Mouse (Mus musculus): ENCODE results near the gene Slx4ip. TPM values are rescaled to one million over a fixed set of nuclear protein-coding genes. Genes with fewer than 3 reads are reported as not detected.

Slx4ip gene
- polyA plus RNA-seq, 1 experiment from 2014 or later, result 5.3 TPM

DNA sequence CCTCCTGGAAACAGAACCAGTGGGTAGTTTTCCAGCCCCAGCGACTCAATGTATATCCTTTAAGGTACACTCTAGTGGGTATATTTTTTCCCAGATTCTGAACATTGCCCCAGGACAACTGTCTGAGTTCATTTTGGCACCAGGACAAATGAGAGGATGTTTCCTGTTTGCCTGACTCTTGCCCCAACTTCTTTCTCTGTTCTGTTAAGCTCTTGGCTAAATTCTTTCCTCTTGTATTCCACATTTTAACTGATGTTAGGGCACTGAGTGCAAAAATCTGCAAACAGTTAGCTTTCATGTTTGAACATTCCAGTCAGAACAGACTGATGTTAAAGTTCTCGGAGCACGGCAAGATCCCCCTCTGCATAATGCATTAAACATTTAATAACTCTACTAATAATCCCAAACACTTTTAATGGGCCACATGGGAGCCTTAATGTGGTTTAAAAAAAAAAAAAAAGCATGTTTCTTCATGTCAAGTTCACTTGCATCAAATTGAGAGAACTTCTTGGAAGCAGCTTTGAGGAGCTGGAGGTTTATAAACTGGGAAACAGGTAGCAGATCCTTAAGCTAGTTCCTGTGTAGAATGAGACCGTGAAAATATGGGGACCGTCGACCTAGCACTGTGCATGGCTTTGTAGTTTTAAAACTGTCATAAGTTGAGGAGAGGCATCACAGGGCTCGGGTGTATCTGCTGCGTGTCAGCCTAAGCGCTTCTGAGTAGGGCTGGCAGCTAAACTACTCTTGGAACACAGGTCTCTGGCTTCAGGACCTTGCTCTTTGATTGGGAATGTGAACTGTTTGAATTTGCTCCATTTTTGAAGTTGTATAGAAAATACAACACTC, 64.9 kb downstream of the Slx4ip start:
- Histone ChIP-seq H3K4me2 (replicated peaks) (no peak overlapping the region), H3K27me3 (replicated peaks) (no peaks in the 10 kb centered on the region), H3K4me1 (replicated peaks) (no peaks in the 10 kb centered on the region), H3K9me3 (no peaks in the 10 kb centered on the region), H3K27ac (no peak overlapping the region), H3K36me3 (no peaks in the 10 kb centered on the region), H3K9ac (no peak overlapping the region), H3K4me3 (replicated peaks) (no peak overlapping the region)
- no peak for ATAC-seq
- 47% methylated on average over 9 of the region's 9 CpGs for WGBS

DNA sequence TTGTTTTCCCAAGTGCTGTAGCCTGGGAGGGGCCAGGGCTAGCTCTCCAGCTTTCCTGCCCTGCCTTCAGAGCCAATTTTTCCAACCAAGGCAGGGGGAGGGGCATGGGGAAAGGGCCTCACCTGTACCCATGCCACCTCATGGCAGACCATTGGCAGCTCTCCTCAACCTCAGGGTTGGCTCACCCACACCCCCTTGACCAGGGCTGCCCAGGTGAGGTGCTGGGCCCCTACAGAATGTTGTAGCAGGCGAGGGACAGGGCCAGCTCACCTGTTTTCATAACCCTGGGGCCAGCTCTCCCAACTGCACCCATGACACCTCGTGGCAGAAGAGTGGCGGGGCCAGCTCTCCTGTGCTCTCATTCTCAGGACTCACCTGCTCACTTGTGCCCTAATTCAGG, 67.7 kb downstream of the Slx4ip start:
- Histone ChIP-seq H3K27ac (no peak overlapping the region), H3K4me2 (replicated peaks) (no peak overlapping the region), H3K4me1 (replicated peaks) (no peaks in the 10 kb centered on the region), H3K36me3 (no peaks in the 10 kb centered on the region), H3K4me3 (replicated peaks) (no peak overlapping the region), H3K9me3 (no peaks in the 10 kb centered on the region), H3K27me3 (replicated peaks) (no peaks in the 10 kb centered on the region), H3K9ac (no peak overlapping the region)
- WGBS, result 81% methylated on average over 3 of the region's 3 CpGs
- no peak for ATAC-seq

DNA sequence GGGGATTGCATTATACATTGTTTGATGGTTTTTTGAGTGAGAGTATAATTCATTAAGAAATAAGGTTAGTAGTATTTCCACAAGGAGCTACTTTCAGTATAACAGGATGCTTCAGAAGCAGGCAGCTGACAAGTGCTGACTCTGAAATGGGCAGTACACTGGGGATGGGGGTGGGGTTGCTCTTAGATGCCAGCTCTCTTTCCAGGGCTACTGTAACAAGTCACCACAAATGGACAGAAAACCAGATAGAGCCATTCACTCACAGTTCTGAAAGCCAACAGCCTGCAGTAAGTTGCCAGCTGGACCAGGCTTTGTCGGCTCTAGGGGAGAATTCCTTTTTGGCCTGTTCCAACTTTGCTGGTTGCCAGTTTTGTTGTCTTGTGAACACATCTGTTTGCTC, 84.8 kb downstream of the Slx4ip start:
- WGBS, result 78% methylated on average over 1 of the region's 1 CpGs
- H3K4me3 ChIP-seq (replicated peaks), result no peak overlapping the region
- H3K4me1 ChIP-seq (replicated peaks), result no peaks in the 10 kb centered on the region
- H3K9ac ChIP-seq, result no peak overlapping the region
- H3K36me3 ChIP-seq, result no peaks in the 10 kb centered on the region
- ATAC-seq, result no peak
- no peaks in the 10 kb centered on the region for H3K27me3 ChIP-seq (replicated peaks)
- no peak overlapping the region for H3K4me2 ChIP-seq (replicated peaks)
- no peak overlapping the region for H3K27ac ChIP-seq
- H3K9me3 ChIP-seq, result no peaks in the 10 kb centered on the region

DNA sequence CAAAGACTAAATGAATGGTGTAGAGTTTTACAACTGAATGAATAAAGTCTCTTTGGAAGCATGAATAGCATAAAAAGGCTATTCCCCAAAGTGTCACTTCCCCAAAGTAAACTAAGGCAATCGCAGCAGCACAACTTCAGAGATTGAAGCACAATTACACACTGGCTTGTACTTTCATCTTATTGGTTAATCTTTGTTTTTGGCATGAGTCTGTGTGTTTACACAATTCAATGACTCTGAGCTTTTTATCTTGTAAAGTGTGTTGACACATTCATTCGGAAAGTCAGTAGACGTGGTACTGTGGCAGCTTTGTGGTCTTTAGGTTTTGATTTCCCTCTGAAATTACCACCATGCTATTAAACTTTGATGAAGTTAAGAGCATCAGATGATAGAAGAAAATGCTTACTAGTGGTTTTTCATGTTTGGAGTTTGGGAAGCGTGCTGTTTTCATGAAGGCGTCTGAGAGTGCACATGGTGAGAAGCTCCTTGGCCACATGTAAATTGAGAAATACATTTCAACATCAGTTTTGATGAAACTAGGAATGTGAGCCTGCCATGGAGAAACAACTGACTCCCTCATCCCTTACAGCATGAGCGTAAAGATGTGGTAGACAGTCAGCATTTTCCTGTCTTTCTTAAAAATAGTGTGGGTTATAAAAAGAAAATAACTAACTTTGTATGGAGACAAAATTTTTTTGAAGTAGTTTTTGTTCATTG, 88.2 kb downstream of the Slx4ip start:
- Histone ChIP-seq H3K4me1 (replicated peaks) (no peaks in the 10 kb centered on the region), H3K27ac (no peak overlapping the region), H3K36me3 (no peaks in the 10 kb centered on the region), H3K9ac (no peak overlapping the region), H3K9me3 (no peaks in the 10 kb centered on the region), H3K4me3 (replicated peaks) (no peak overlapping the region), H3K4me2 (replicated peaks) (no peak overlapping the region), H3K27me3 (replicated peaks) (no peaks in the 10 kb centered on the region)
- ATAC-seq, result no peak
- WGBS, result 75% methylated on average over 6 of the region's 6 CpGs

DNA sequence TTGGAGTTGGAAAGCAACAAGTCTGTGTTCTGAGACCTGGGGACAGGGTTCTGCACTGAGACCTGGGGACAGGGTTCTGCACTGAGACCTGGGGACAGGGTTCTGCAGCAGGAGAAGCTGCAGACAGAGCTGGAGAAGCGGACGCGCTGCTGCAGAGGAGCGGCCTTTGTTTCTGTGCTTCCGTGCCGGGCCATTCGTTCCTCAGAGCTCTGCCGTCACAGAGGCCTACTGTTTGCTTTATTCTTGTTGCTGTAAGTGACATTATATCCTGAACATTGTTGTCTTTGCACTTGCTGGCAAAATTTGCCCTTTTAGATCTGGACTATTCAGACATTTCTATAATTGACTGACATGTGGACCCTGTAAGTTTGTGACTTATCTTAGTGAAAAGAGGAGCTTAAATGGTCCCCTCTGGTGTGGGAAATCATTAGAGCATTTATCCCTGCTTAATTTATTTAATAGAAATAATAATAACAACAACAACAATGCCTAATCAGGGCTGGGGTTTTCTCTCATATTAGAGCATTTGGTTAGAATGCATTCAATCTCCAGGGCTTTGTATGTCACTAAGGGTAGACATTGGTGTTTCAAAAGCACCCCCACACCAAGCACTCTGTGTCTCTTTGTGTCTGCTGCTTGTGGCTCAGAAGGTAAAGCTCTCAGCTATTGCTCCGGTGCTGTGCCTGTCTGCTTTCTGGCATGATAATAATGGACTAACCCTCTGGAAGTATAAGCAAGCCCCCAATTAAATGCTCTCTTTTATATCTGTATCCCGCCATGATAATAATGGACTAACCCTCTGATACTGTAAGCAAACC, 90.3 kb downstream of the Slx4ip start:
- no peak overlapping the region for H3K27ac ChIP-seq
- H3K9ac ChIP-seq, result no peak overlapping the region
- no peak overlapping the region for H3K4me2 ChIP-seq (replicated peaks)
- no peak for ATAC-seq
- H3K4me1 ChIP-seq (replicated peaks), result no peaks in the 10 kb centered on the region
- 80% methylated on average over 10 of the region's 10 CpGs for WGBS
- no peaks in the 10 kb centered on the region for H3K9me3 ChIP-seq
- no peak overlapping the region for H3K4me3 ChIP-seq (replicated peaks)
- no peaks in the 10 kb centered on the region for H3K36me3 ChIP-seq
- H3K27me3 ChIP-seq (replicated peaks), result no peaks in the 10 kb centered on the region

DNA sequence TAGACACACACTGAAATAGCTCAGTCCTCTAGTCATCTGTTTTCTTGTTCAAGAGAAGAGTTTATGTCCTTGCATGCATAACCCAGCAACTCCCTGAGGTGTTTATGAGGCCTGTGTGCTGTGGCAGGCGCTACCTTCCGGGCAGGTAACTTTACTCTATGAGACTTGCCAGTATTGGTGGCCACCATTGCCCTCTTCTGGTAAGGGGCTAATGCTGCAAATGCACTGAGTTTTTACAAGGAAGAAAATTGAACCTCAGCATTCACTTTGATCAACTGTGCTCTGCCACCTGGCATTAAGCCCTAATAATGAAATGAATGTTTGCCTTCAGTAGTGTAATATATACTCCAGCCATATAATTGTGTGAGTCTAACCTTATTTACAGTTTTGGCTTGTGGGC, 92.9 kb downstream of the Slx4ip start:
- Histone ChIP-seq H3K9ac (no peak overlapping the region), H3K9me3 (no peaks in the 10 kb centered on the region), H3K27ac (no peak overlapping the region), H3K36me3 (no peaks in the 10 kb centered on the region), H3K4me1 (replicated peaks) (no peaks in the 10 kb centered on the region), H3K27me3 (replicated peaks) (no peaks in the 10 kb centered on the region), H3K4me3 (replicated peaks) (no peak overlapping the region), H3K4me2 (replicated peaks) (no peak overlapping the region)
- 90% methylated on average over 2 of the region's 2 CpGs for WGBS
- no peak for ATAC-seq

DNA sequence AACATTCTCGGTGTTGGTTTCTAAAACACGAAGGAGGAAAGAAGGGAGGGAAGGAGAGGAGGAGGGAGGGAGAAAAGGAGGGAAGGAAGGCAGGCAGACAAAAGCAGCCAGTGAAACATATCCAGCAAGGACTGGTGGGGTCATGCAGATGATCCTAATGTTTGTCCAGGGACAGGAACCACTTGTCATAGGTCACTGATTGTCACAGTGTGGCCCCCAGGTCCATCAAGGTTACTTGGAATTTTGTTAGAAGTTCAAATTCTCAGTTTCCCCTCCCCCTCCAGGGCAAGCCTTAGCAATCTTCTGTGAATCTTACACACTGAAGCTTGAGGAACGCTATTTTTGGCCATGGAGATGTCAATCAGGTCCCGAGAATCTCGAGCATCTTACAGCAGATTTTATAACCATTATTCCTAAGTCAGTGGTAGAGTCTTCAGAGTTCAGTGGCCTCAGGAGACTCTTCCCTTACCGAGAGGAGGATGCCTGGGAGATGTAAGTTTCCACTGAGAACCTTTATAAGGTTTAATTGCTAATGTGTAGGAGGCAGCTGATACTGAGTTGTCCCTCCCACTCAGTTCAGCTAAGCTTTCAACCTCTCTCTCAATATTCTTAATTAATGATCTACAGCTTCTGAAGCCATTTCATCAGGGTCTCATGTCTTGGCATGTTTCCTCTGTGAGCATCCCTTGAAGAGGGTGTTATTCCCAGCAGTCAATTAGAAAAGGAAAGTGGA, 95.1 kb downstream of the Slx4ip start:
- H3K27ac ChIP-seq, result no peak overlapping the region
- H3K27me3 ChIP-seq (replicated peaks), result no peaks in the 10 kb centered on the region
- H3K36me3 ChIP-seq, result no peaks in the 10 kb centered on the region
- H3K9ac ChIP-seq, result no peak overlapping the region
- no peak overlapping the region for H3K4me2 ChIP-seq (replicated peaks)
- no peaks in the 10 kb centered on the region for H3K4me1 ChIP-seq (replicated peaks)
- H3K4me3 ChIP-seq (replicated peaks), result no peak overlapping the region
- H3K9me3 ChIP-seq, result no peaks in the 10 kb centered on the region
- ATAC-seq, result no peak
- WGBS, result 74% methylated on average over 6 of the region's 6 CpGs

DNA sequence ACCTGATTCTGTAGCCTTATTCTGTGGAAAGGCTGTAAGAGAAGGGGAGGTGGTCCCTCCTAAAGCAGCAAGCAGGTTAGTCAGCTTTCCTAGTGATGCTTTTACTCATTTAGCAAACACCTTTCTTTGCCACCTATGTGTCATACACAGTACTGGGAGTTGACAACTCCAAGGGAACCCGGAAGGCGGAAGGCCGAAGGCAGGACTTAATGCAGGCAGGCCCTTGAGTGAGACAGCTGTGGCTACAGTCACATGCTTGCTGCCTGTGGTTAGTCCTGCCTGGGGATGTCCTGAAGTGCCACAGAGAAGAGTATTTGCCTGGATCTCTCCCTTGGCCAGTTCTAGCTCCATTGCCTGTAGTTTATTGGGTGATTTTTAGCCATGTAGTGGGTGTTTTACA, 102.1 kb downstream of the Slx4ip start:
- no peaks in the 10 kb centered on the region for H3K36me3 ChIP-seq
- WGBS, result 94% methylated on average over 3 of the region's 3 CpGs
- no peaks in the 10 kb centered on the region for H3K27me3 ChIP-seq (replicated peaks)
- no peak for ATAC-seq
- H3K27ac ChIP-seq, result no peak overlapping the region
- no peaks in the 10 kb centered on the region for H3K9me3 ChIP-seq
- H3K4me2 ChIP-seq (replicated peaks), result no peak overlapping the region
- H3K9ac ChIP-seq, result no peak overlapping the region
- H3K4me3 ChIP-seq (replicated peaks), result no peak overlapping the region
- H3K4me1 ChIP-seq (replicated peaks), result no peaks in the 10 kb centered on the region

DNA sequence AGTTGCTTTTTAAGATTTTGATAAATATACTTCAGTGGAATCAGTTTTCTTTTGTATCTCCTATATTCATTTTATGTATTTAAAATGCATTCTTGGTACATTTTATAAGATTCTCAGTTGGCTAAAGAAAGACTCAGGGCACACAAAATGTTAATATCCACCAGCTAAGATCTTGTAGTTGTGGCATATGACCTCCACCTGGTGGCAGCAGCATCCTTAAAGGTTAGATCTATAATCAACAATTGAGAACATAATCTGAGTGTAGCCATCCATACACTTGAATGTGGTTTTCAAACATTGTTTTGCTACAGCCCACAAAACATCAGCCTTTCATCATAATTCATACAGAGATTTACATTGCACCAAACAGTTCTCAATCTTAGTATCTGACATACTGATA, 106.1 kb downstream of the Slx4ip start:
- Histone ChIP-seq H3K4me1 (replicated peaks) (no peaks in the 10 kb centered on the region), H3K27me3 (replicated peaks) (no peaks in the 10 kb centered on the region), H3K36me3 (no peaks in the 10 kb centered on the region), H3K27ac (no peak overlapping the region), H3K4me2 (replicated peaks) (no peak overlapping the region), H3K9ac (no peak overlapping the region), H3K9me3 (no peaks in the 10 kb centered on the region), H3K4me3 (replicated peaks) (no peak overlapping the region)
- no peak for ATAC-seq

DNA sequence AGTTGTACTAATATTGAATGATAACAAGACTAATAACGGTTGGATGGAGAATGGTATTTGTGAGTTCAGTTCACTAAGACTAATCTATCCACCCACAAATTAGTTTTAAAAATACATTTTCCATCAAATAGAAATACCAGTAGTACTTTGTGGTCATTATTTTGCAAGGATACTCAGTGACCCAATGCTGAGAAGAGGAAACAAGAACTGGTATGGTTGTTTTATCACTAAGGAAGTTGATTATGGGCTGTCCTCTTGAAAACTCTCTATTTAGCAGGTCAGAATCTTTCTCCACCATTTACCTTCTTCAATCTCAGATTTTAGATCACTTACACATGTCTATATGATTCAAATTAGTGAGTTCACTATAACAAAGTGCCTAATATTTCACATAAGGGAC, 111.0 kb downstream of the Slx4ip start:
- Histone ChIP-seq H3K36me3 (no peaks in the 10 kb centered on the region), H3K4me2 (replicated peaks) (no peak overlapping the region), H3K27me3 (replicated peaks) (no peaks in the 10 kb centered on the region), H3K9me3 (no peaks in the 10 kb centered on the region), H3K4me1 (replicated peaks) (no peaks in the 10 kb centered on the region), H3K27ac (no peak overlapping the region), H3K9ac (no peak overlapping the region), H3K4me3 (replicated peaks) (no peak overlapping the region)
- no peak for ATAC-seq
- 89% methylated on average over 1 of the region's 1 CpGs for WGBS

DNA sequence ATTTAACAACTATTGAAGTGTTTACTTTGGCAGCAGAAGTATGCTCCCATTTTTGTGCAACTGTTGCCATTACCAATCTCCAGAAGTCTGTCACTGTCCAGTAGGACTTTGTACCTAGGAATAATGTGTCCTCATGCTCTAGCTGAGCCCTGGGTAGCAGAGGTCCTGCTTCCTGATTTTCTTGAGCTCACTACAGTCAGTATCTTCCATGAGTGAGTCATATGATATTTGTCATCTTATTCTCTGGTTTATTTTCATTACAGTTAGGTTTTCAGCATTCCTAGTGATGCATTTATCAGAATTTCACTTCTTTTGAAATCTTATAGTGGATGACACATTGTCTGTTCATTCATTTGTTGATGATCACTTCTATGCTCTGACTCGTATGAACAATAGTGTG, 115.6 kb downstream of the Slx4ip start:
- H3K36me3 ChIP-seq, result no peaks in the 10 kb centered on the region
- H3K4me1 ChIP-seq (replicated peaks), result no peaks in the 10 kb centered on the region
- no peaks in the 10 kb centered on the region for H3K27me3 ChIP-seq (replicated peaks)
- 81% methylated on average over 1 of the region's 1 CpGs for WGBS
- no peak overlapping the region for H3K27ac ChIP-seq
- no peak overlapping the region for H3K4me3 ChIP-seq (replicated peaks)
- H3K9me3 ChIP-seq, result no peaks in the 10 kb centered on the region
- no peak overlapping the region for H3K4me2 ChIP-seq (replicated peaks)
- H3K9ac ChIP-seq, result no peak overlapping the region
- no peak for ATAC-seq

DNA sequence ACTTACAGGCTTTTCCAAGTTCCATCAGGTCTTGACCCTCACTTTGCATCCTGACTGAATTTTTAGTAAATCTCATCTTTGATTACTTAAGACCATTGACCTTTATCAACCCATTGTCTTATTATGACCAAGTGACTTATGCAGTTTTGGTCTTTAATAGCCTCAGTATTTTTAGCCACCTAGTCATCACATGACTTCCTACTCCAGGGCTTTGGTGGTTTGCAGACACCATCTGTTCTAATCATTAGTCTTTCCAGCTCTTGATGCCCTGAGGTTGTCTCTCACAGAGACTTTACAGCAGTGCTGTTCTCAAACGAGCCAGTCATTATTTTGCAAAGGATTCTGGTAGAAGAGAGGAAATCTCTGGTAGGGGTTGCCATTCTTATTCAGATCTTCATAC, 121.0 kb downstream of the Slx4ip start:
- no peak overlapping the region for H3K27ac ChIP-seq
- H3K4me2 ChIP-seq (replicated peaks), result no peak overlapping the region
- H3K4me3 ChIP-seq (replicated peaks), result no peak overlapping the region
- H3K9ac ChIP-seq, result no peak overlapping the region
- no peaks in the 10 kb centered on the region for H3K4me1 ChIP-seq (replicated peaks)
- 63% methylated on average over 1 of the region's 1 CpGs for WGBS
- H3K9me3 ChIP-seq, result no peaks in the 10 kb centered on the region
- no peaks in the 10 kb centered on the region for H3K36me3 ChIP-seq
- no peak for ATAC-seq
- H3K27me3 ChIP-seq (replicated peaks), result no peaks in the 10 kb centered on the region

Measured in intestine, embryonic 15.5 days (tissue).